Mouse (Mus musculus) testis, adult 2 months (tissue): Measurements from ENCODE around the gene Pou5f1. TPM values are rescaled to one million over a fixed set of nuclear protein-coding genes. Genes with fewer than 3 reads are reported as not detected.

Experiments
- H3K27ac ChIP-seq: fragments of 200-500 bp; 2 replicates; pipeline ENCODE4 v1.5.1; 2012; ENCODE audit warnings: low read depth, low read length; ENCODE audit not compliant: control insufficient read depth, insufficient read depth
- H3K27me3 ChIP-seq: fragments of 200-500 bp; 2 replicates; pipeline ENCODE4 v1.6.1; 2012; ENCODE audit warnings: mild to moderate bottlenecking, low read length, moderate library complexity; ENCODE audit not compliant: control insufficient read depth, insufficient read depth
- H3K36me3 ChIP-seq: fragments of 200-500 bp; 2 replicates; pipeline ENCODE4 v1.6.1; 2012; ENCODE audit warnings: mild to moderate bottlenecking, low read length; ENCODE audit not compliant: control insufficient read depth, insufficient read depth
- H3K4me1 ChIP-seq: fragments of 200-500 bp; 2 replicates; pipeline ENCODE4 v1.6.1; 2012; ENCODE audit warnings: low read length; ENCODE audit not compliant: control insufficient read depth, insufficient read depth
- H3K4me3 ChIP-seq: fragments of 200-500 bp; 2 replicates; pipeline ENCODE4 v1.5.1; 2012; ENCODE audit warnings: low read depth, mild to moderate bottlenecking, low read length, moderate library complexity, mixed read lengths; ENCODE audit not compliant: control insufficient read depth
- CTCF ChIP-seq: fragments of 200-500 bp; IDR thresholded peaks from 2 replicates; pipeline ENCODE4 v1.5.1; 2012; ENCODE audit warnings: low read depth, mild to moderate bottlenecking, inconsistent platforms, low read length, moderate library complexity; ENCODE audit not compliant: control insufficient read depth, insufficient read depth, insufficient replicate concordance
- POLR2A ChIP-seq: fragments of 200-500 bp; IDR thresholded peaks from 2 replicates; pipeline ENCODE4 v1.6.1; 2012; ENCODE audit warnings: low read depth, mild to moderate bottlenecking, inconsistent platforms, low read length, moderate library complexity; ENCODE audit not compliant: control insufficient read depth
- polyA plus RNA-seq: library from polyadenylated mRNA; depleted of rRNA; stranded (reverse); fragments of >200 nt; gene quantifications from 2 replicates; pipeline ENCODE4 v1.2.3, GENCODE M21; 2012

Pou5f1 gene
- polyA plus RNA-seq, 1 experiment, result 11.1 TPM

DNA sequence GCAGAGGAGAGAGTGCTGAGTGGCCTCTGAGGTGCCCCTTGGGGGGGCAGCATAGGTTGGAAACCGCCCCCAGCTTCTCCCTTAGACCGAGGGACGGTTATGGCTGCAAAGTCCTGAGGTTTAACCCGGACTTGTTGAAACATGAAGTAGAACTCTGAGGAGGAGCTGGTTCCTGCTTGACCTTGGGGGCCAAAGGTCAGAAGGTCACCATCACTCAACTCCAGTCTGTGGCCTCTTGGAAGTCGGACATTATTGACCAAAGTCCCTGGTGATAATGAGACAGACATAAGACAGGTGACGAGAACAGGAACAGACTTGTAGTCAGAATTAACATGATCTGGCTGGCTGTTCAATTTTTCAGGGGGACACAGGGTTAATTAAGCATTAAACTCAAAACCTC lies 8.9 kb downstream of the Pou5f1 start:
- Histone ChIP-seq H3K27me3 (no peaks in the 10 kb centered on the region), H3K4me3 (no peak overlapping the region), H3K36me3 (no peaks in the 10 kb centered on the region), H3K27ac (no peak overlapping the region), H3K4me1 (peaks cover 8% of the 10 kb centered on the region)
- no peak for TF ChIP-seq POLR2A
- no peak for TF ChIP-seq CTCF

DNA sequence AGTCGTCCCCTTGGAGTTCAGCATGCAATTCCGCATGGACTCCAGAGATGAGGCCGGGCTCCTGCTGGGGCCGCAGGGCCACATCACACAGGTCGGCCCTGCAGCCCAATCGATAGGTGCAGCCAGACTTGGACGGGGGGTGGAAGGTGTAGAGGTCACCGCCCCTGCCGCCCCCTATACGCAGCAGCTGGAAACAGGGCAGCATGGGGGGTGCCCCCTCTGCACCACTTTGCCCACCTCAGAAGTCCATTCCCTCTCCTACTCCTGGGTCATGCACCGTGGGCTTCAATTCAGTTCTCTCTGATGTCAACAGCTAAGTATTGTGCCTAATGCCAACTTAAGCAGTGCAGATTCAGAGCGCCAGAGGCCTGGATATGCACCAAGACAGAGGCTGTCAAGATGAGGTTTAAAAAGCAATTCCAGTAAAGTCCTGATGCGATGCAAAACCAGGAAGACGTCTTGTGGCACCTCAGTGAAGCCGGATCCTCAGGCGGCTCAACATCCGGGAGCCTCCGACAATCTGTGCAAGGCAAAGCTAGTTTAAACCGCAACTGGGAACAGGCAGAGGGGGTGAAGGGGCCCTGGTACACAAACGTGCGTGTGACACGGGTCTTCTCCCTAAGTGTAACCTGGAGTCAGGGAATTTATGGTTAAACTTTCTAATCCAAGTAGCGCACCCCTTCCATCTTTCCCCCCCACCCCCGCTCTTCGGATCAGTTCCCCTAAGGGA lies 10.3 kb downstream of the Pou5f1 start:
- Histone ChIP-seq H3K36me3 (no peaks in the 10 kb centered on the region), H3K4me1 (peaks cover 8% of the 10 kb centered on the region), H3K27ac (no peak overlapping the region)

DNA sequence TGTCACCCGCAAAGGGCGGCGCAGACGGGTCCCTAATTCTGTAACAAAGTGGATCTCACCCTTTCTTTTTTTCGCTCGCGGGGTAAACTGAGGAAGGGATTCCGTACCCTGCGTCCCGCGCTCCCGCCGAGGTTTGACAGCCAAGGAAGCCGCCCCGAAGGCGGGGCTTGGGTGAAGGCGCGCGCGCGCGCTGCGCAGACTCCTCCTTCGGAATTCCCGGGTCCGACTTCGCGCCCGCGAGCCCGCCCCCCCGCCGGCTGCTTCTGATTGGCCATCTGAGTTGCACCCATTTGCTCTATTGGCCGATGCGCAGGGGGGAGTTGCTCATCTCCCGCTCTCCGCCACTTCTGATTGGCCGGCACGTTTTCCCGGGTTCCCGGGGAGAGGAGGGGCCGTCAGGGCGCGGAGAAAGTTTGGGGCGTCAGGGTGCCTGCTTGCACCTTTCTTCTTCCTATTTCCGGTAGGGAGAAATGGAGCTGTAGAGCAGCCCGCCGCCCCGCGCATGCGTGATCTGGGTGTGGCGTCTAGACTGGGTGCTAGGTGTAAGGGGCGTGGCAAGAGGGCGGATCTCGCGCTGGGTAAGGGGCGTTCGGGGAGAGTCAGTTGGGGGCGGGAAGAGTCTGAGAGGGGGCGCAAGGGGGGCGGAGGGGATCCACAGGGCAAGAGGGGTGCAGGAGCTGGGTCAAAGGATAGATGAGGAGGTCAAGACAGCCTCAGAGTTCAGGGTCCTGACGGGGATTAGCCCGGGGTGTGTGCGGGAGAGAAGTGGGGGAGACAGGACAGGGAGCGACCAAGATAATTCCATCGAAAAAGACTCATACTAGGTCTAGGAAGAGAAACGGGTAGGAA lies 11.1 kb downstream of the Pou5f1 start, which contains the start of the genes Tcf19 and Cchcr1:
Tcf19 (minus strand) TSS at position 173 of the 849 bp plus-strand sequence.
Cchcr1 (plus strand) TSS at position 449 of the 849 bp plus-strand sequence.
- peak within 1 kb of the TSS; percentile 90 for H3K4me3 ChIP-seq
- peak; percentile 49 for TF ChIP-seq POLR2A
- 0 out of 2 replicates have a peak, but pooled peaks have one; percentile 8 for TF ChIP-seq CTCF
- H3K4me1 ChIP-seq, result peaks cover 8% of the 10 kb centered on the region
- peak within 1 kb of the TSS; percentile 73 for H3K27ac ChIP-seq
- no peaks in the 10 kb centered on the region for H3K36me3 ChIP-seq
- H3K27me3 ChIP-seq, result no peaks in the 10 kb centered on the region

More for the DNA sequence above, 10.3 kb downstream of the Pou5f1 start:
- no peaks in the 10 kb centered on the region for H3K27me3 ChIP-seq
- TF ChIP-seq POLR2A, result no peak
- TF ChIP-seq CTCF, result no peak
- peak overlapping the region; percentile 90 for H3K4me3 ChIP-seq

DNA sequence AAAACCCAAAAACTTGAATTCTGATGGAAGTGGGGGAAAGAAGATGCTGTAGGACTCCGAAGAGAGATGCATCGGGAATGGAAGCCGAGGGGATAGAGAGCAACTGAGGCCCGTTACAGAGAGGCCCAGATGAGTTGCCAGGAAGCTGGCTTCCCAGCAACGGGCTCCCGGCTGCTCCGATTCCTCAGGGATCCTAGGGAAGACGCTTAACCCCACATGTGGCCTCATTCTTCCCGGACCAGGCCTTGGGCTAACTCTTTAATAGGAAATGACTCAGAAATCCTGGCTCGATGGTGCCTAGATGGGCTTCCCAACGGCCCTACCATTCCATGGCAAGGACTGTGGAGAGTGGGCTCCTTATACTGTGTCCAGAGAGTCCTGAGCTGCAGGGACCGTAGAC lies 11.7 kb downstream of the Pou5f1 start:
- H3K4me3 ChIP-seq, result peak overlapping the region; percentile 90
- no peaks in the 10 kb centered on the region for H3K36me3 ChIP-seq
- no peaks in the 10 kb centered on the region for H3K27me3 ChIP-seq
- H3K27ac ChIP-seq, result peak overlapping the region; percentile 73
- TF ChIP-seq POLR2A, result no peak
- no peak for TF ChIP-seq CTCF
- H3K4me1 ChIP-seq, result peaks cover 8% of the 10 kb centered on the region

DNA sequence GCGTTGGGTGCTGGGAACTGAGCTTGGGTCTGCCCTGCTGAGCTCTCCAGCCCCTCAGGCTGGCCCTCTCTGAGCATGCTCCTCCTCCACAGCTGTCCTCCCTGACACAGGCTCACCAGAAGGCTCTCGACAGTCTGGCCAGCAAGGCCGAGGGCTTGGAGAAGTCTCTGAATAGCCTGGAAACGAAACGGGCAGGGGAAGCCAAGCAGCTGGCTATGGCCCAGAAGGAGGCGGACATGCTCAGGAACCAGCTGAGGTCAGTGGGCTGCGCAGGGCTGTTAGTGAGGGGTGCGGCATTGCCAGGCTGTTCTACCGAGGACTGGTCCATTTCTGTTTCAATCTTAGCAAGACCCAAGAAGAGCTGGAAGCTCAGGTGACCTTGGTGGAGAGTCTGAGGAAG lies 18.5 kb downstream of the Pou5f1 start:
- TF ChIP-seq CTCF, result no peak
- no peak for TF ChIP-seq POLR2A
- no peaks in the 10 kb centered on the region for H3K36me3 ChIP-seq
- H3K27ac ChIP-seq, result no peak overlapping the region
- no peak overlapping the region for H3K4me3 ChIP-seq
- H3K4me1 ChIP-seq, result no peaks in the 10 kb centered on the region; the same call in 1 of the 2 replicates
- H3K27me3 ChIP-seq, result no peaks in the 10 kb centered on the region

DNA sequence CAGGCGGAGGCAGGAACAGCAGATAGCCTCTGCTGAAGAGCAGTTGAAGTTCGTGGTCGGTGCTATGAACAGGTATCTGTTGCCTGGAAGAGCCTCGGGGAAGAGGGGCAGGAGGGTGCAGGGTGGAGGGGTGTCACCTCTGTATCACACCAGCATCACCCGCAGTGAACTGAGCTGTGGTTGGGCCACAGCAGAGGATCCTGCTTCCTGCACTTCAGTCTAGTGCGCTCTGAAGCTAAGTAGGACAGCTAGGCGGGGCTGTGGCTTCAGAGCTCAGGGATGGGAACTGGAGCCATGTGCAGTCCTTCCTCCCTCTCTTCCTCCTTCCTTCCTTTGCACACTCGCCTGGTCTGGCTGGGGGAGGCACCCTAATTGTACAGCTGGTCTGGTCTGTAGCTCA lies 20.8 kb downstream of the Pou5f1 start:
- H3K27me3 ChIP-seq, result no peaks in the 10 kb centered on the region
- TF ChIP-seq CTCF (no peak), POLR2A (no peak)
- H3K4me3 ChIP-seq, result no peak overlapping the region
- H3K36me3 ChIP-seq, result no peaks in the 10 kb centered on the region; the same call in 1 of the 2 replicates
- no peaks in the 10 kb centered on the region for H3K4me1 ChIP-seq
- no peak overlapping the region for H3K27ac ChIP-seq

DNA sequence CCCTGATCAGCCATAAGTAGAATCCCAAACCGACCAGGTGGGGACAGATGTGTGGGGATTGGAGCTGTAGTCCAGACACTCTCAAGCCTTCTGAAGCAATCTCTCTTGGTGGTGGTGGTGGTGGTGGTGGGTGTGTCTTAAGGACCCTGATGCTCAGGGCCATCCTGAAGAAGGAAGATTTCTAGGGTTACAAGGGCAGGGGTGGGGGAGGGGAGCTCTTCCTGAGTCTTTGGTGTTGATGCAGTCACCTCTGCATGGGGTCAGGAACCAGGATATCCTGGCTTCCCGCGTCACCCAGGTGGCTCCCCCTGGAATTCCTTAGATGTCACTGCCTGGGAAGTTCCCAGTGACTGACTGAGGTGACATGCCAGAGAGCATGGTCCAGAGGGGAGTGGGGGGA lies 26.5 kb downstream of the Pou5f1 start:
- Histone ChIP-seq H3K27ac (no peak overlapping the region), H3K4me1 (no peaks in the 10 kb centered on the region), H3K4me3 (no peak overlapping the region), H3K27me3 (no peaks in the 10 kb centered on the region), H3K36me3 (no peaks in the 10 kb centered on the region; the same call in 1 of the 2 replicates)
- TF ChIP-seq POLR2A (no peak), CTCF (no peak)
